Mouse (Mus musculus) embryonic stem cell, embryonic (primary cell): ENCODE measurements around the gene Arhgef6.

Source experiments
- CTCF ChIA-PET, 4 experiments: fragments of 300-600 bp in 2 of 4; fragments of 350-600 bp in 2 of 4; sonication (Branson Sonifier 250); formaldehyde crosslinking; loops; one replicate each; lab custom pipeline; 2022; ENCODE audit warnings: inconsistent platforms in 2 of 4; lab: Charles Lee
- POLR2A ChIA-PET, 4 experiments: fragments of 300-600 bp in 2 of 4; fragments of 350-600 bp in 2 of 4; sonication (Branson Sonifier 250); formaldehyde crosslinking; loops; one replicate each; lab custom pipeline; 2022; ENCODE audit warnings: antibody characterized with exemption in 4 of 4, inconsistent platforms in 1 of 4; lab: Charles Lee

Arhgef6 gene

DNA sequence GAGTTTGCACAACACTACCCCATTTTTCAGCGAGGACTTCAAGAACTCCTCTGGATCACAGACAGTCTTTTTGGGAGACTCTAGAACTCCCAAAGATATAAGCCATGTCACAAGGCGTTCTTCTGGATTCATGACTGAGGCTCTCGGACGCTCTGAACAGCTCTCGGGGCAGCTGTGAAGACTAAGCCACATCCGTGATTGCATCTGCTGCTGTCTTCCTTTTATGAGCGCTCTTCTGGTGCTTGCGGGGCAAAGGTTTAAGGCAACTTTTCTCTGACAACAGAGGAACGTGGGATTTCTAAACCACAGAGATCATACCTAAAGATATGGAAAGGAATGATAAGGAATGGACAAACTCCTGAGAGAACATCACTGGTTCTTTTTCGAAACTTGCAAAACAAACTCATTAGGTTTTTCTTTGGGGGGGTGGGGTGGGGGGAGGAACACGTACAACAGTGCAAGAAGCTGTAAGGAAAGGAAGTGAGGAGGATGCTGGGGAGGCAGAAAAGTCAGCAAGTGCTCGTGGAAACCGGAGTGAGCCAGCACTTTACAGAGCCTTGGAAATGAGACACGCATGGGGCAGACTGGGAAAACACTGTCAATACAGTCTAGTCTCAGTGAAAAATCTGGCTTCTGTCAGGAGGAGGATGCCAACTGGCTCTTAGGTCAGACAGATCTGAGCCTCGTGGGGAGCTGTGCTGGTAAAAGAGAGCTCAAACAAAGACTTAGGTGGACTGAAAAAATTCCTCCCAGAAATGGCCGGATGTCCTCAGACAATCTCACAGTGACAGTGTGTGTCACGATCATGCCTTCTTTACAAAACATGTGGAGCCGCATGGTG lies at the start of gene Arhgef6:
TSS of gene Arhgef6 (minus strand) at position 359 of the 841 bp plus-strand sequence.
- ChIA-PET CTCF (no interaction called here), POLR2A (interaction anchor here in 1 of 4 experiments (1.2 kb wide), 1 partner anchor 21 kb away, joined by 3 read pairs; no protein-coding TSS in a partner anchor)

DNA sequence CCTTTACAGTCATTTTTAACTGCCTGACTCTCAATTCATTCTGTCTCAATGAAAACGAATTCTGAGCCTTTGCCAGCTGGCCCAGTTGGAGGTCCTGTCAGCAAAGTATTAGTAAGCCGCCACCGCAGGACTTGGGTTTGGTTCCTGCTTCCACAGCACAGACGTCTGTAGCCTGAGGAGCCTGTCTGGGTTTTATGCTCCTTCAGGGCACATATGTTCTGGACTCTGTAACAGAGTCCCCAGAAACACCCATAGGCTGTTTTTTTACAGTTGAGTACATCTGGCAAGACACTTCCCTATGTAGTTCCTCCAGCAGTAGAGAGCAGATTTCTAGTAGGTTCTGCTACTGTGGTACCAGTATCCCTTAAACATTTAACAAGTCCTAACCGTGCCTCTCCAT lies 42.4 kb upstream of the Arhgef6 start:
- ChIA-PET CTCF (no interaction called here), POLR2A (interaction anchor here in 3 of 4 experiments (1.0 to 9.2 kb wide), 6 partner anchors 9 to 16 kb away, joined by 3 to 63 read pairs (median 9); partner anchors contain the start of gene Rbmx (in 3 of the 3))

DNA sequence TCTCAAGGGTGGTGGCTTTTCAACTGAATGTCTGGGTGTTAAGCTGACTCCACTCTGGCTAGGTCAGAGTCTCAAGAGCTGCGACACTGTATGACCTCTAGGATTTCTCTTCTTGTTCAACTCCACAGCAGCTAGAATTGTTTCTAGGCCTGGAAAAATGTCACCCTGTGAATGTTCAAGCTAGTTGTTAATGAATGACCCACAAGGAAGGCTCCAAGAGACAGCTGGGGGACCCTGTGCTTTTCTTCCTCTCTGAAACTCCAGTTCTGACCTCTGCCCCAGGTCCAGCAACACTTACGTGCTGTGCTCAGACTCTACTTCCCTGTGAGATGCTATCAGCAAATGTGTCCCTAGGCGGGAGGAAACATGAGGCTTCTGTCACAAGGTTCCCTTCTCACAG lies 40.0 kb upstream of the Arhgef6 start:
- CTCF ChIA-PET = interaction anchor here in 1 of 4 experiments (0.7 kb wide), 1 partner anchor 538 kb away, joined by 3 read pairs; no protein-coding TSS in a partner anchor
- POLR2A ChIA-PET = interaction anchor here in 3 of 4 experiments (0.5 to 9.2 kb wide), 7 partner anchors 13 to 726 kb away, joined by 3 to 63 read pairs (median 4); partner anchors contain the start of gene Rbmx (in 3 of the 3)

DNA sequence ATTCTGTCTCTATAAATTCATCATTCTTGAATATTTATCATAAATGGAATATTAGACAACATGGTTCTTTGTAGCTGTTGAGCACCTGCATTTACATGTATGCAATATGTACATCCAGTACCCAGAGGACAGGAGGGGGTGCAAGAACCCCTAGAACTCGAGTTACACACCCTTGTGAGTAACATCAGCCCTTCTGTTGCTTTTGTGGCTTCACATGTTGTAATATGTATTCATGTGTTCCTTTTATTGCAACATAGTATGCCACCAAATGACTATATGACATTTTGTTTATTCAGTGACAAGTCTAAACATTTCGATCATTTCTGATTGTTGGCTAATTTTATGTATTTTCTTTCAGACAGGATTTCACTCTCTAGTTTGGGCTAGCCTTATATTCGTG lies 38.6 kb upstream of the Arhgef6 start:
- POLR2A ChIA-PET = interaction anchor here in 1 of 4 experiments (9.2 kb wide), 1 partner anchor 14 kb away, joined by 63 read pairs; the partner anchor contains the start of gene Rbmx
- CTCF ChIA-PET = no interaction called here

DNA sequence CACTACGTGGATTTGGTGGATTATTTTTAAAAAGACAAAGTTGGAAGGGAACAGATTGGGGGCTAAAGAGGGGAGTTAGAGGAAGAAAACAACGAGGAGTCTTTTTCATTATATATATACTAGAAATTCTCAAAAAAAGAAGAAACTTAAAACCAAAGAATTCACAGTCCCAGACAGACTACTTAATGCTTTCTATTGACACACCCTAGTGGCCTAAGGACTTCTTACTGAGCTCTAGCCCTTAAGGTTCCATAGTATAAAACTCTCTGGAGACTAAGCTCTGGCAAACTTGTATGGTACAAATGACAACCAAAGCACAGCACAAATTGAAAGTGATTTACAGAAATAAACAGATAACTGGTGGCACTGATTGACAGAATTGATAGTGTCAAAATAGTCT lies 35.5 kb upstream of the Arhgef6 start:
- CTCF ChIA-PET = no interaction called here
- POLR2A ChIA-PET = interaction anchor here (0.8 to 1.6 kb wide), 5 partner anchors 9 to 19 kb away, joined by 3 to 5 read pairs (median 3); partner anchors contain the start of gene Rbmx (in 1 of the 4)

DNA sequence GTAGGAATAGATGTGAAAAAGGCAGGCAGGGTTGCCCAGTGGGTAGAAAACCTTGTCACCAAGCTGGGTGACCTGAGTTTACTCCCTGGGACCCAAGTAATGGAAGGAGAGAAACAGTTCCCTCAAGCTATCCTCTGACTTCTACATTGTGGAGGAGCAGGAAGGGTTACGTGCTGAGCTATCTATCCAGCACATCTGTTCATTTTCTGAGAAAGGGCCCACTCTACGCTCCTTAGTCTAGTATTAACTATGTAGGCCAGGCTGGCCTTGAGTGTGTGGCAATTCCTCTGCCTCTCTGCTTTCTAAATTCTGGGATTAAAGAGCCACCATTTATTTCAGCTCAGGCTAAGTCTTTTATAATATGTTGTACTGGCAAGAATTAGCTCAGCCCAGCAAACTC lies 35.0 kb upstream of the Arhgef6 start:
- POLR2A ChIA-PET = interaction anchor here (0.8 to 3.1 kb wide), 8 partner anchors 8 to 19 kb away, joined by 3 to 11 read pairs (median 3); partner anchors contain the start of gene Rbmx (in 3 of the 4)
- CTCF ChIA-PET = no interaction called here

DNA sequence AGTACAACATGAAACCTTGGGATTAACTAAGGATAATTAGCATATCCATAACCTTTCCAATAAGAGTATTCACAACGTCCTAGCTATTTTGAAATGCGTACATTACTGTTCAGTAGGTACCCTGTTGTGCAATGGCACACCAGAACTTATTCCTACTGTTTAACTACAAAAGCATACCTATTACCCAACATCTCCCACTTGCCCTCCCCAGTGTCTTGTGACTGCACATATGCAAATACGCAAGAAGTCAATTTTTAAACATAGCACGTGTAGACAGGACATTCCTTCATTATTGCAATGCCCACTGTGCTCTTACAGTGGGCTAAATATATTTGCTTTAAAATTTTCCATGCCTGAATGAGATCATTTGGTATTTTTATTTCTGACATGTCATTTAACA lies 34.4 kb upstream of the Arhgef6 start:
- ChIA-PET POLR2A (interaction anchor here in 2 of 4 experiments (0.9 to 3.1 kb wide), 5 partner anchors 9 to 20 kb away, joined by 3 to 11 read pairs (median 3); partner anchors contain the start of gene Rbmx (in 2 of the 2)), CTCF (no interaction called here)

DNA sequence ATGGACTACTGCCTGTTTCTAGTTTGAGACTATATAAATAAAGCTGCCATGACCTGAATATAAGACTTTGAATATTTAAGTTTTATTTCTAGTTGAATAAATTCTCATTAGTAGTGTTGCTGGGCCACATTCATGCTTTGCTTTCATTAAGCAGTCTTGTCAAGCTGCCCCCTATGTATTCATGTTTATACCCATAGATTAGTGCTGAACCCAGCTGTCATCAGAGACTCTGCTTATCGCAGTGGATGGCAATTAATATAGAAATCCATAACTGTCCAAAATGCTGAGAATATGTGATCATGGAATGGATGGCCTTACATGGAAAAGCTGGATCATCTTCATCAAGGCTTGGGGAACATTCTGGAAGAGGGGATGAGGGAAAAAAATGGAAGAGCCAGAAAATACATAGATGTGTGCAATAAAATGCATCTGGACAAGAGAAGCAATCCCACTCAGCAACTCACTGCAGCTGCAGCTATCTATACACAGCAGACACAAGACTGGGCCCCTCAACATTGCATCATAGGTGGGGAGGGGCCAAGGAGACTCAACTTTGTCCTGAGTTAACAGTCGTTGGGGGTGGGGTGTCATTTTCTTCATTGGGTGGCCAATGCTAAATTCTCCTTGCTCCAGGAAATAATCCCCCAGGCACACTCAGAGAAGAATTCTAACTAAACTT lies 26.5 kb upstream of the Arhgef6 start:
- ChIA-PET POLR2A (interaction anchor here in 2 of 4 experiments (0.8 to 1.2 kb wide), 3 partner anchors 9 to 28 kb away, joined by 3 read pairs; partner anchors contain the start of gene Rbmx (in 1 of the 2)), CTCF (interaction anchor here in 1 of 4 experiments (0.5 kb wide), 1 partner anchor 9 kb away, joined by 4 read pairs; no protein-coding TSS in a partner anchor)

DNA sequence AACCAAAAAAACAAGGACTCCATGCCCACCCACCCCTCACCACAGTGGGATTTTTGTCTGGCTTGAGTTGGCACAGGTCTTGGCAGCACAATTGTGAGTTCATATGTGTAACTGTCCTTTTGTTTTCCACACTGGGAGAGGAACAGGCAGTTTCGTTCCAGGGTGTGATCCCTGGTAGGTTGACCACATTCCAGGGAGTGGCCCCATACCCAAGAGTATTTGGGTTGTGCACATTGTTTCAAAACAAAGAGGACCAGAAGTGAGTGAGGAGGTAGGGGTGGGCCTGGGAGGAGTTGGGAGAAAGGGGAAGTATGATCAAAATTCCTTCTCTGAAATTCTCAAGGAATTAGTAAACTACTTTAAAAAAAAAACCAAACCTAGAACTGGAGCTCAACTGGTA lies 20.8 kb upstream of the Arhgef6 start:
- ChIA-PET CTCF (interaction anchor here in 1 of 4 experiments (0.6 kb wide), 1 partner anchor 25 kb away, joined by 4 read pairs; no protein-coding TSS in a partner anchor), POLR2A (interaction anchor here in 3 of 4 experiments (0.9 to 6.1 kb wide), 6 partner anchors 20 to 33 kb away, joined by 3 to 26 read pairs (median 4); partner anchors contain the start of gene Rbmx (in 1 of the 3))

DNA sequence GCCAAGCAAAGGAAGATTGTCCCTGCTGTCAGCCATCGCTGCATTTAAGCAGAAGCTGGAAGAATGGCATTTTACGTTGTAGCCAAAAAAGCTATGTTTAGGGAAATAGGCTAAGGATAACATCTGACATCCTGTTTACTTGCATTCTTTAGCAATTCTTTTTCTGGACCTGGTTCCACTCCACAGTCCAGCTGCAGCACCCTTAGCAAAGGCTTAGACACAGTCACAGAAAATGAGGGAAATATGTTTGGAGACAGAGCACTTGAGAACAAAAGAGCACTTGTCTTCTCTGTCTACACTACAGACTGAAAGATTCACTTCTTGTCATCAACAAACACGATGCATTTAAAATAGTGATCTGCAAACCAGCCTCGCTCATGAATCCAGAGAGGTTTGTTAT lies 691 bp upstream of the Arhgef6 start:
- CTCF ChIA-PET = no interaction called here

DNA sequence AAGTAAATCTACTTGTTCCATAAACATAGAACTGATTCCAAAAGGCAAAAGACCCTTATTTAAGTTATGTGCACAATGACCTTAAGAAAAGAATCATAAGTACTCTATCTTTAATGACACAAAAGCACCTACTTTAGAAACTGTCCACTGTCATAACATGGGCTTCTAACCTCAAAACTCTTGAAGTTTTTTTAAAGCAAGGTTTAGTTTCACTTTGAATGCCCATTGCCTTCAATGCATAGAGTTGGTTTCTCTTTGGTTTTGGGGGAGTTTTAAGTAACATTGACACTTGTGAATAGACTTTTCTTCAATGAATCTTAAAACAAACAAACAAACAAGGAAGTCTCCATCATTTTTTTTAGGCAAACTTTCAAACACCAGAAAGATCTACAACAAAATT lies 947 bp downstream of the Arhgef6 start:
- ChIA-PET CTCF (no interaction called here), POLR2A (no interaction called here)

More for the DNA sequence above, 691 bp upstream of the Arhgef6 start:
- POLR2A ChIA-PET = interaction anchor here in 1 of 4 experiments (1.2 kb wide), 1 partner anchor 21 kb away, joined by 3 read pairs; no protein-coding TSS in a partner anchor

DNA sequence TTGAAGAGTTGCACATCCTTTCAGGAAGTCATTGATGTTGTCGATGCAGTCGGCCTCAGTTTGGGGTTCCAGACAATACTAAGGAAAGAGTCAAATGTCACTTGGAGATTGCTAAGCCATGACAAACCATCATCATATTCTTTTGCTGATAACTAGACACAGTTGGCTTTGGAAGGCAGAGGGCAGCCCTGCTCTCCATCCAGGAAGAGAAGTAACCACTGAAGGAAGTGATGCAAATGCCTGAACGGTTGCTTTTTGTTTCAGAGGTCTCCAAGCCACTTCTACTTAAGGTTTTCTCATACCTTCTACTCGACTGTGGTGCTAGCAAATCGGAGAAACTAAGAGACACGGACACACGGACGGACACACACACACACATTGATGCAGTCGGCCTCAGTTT lies 1.6 kb downstream of the Arhgef6 start:
- CTCF ChIA-PET = no interaction called here
- POLR2A ChIA-PET = no interaction called here

DNA sequence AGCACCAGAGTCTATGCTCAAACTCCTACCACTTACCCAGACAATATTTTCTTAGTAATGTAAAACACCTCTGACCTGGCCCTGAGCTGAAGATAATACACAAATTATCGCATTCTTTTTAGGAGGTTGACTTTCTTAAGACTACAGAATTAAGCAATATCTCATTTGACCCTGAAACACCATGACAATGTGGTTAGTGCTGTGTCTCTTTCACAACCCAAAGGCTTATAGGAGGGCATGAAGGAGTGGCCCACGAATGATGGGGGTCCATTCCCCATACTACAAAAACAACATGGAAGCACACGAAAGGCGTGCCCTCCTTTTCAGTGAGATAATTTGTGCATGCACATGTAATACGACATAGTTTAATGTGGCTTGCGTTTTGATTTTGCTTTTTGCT lies 3.2 kb downstream of the Arhgef6 start:
- ChIA-PET POLR2A (no interaction called here), CTCF (interaction anchor here in 1 of 4 experiments (1.0 kb wide), 1 partner anchor 99 kb away, joined by 3 read pairs; no protein-coding TSS in a partner anchor)

DNA sequence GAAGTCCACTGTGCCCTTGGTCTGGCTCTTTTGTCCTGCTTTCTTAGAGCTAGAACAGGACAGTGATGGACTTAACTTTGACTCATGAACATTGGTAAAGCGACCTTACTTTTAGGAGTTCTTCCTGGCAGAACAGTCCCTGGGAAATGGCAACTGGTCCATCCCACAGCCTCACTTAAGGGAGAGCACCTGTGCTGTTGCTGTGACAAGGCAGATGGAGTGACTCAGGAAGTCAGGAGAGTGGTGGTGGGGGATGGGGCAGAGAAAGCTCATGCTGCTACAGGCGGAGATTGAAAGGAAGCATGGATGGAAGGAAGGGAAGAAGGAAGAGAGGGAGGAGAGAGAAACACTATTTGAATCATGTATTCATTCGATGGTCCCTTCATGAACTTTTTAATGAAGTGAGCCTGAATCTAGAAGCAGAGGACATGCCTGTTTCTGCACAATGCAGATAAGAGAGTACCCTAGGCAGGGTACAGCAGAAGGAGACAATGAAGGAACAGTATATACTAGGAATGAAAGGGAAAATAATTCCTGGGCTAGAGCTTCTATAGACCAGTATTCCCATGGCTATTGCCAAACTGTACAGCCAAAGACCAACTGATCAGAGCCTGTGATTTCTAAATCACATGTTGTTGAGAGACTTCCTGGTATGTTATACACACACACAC lies 10.7 kb downstream of the Arhgef6 start:
- ChIA-PET POLR2A (interaction anchor here in 1 of 4 experiments (0.6 kb wide), 1 partner anchor 55 kb away, joined by 3 read pairs; no protein-coding TSS in a partner anchor), CTCF (no interaction called here)

DNA sequence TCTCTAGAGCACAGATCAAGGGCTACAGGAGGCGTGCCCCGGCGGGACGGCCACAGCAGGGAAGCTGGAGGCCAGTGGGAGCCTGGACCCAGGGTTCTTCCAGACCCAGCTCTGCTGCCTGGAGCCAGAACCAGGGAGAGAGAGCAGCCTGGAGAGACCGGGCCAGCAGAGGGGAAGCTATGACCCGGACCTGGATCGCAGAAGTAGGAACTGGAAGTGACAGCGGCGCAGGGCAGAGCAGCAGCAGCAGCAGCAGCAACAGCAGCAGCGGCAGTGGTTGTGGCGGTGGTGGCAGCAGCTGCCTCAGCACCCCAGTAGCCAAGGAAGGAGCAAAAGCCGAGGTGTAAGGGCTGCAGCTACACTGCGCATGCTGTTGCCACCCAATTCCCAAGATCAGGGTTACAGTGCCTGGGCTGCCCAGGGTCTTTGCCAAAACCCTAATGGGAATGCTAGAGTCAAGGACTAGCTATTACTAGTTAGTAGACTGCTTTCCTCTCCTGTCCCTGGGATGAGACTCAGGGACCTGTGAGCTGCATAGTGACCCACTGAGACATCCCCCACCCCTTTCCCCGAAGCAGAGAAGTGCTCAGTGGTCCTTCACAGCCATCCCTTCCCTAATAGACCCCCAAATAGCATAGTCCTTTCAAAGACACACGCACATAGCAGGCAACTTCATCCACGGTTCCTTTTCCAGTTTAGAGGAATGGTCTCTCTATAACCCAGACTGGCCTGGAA lies 11.9 kb downstream of the Arhgef6 start:
- ChIA-PET CTCF (no interaction called here), POLR2A (interaction anchor here in 2 of 4 experiments (0.5 to 1.5 kb wide), 4 partner anchors 58 to 1115 kb away, joined by 3 to 4 read pairs (median 4); partner anchors contain the start of gene Rbmx (in 2 of the 2))

DNA sequence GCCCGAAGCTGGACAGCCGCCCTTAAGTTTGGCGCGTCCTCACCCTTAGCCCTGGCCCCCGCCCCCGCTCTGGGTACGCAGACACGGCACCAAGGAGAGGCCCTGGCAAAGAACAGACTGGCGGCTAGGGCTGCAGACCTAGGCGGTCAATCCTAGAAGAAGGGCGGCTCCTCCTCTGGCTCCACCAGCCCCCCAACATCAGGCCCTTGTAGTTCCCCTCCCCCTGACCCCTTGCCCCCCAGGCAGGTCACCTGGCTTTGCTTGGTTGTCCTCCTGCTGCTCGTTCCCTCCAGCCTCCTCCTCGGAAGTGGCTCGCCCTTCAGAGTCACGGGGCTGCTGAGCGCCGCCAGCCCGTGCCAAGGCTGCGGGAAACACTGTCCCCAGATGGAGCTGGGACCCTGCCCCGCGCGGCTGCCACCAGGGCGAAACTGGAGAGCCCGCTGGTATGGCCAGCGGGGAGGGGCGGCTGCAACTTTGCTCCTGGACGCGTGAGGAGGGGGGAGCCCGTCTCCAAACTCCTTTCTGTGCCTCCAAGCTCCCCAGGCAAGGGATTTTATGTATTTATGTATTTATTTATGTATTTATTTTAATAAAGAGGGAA lies 12.6 kb downstream of the Arhgef6 start:
- CTCF ChIA-PET = no interaction called here
- POLR2A ChIA-PET = interaction anchor here in 2 of 4 experiments (1.4 to 1.5 kb wide), 2 partner anchors 67 kb away, joined by 3 to 4 read pairs; partner anchors contain the start of gene Rbmx (in 2 of the 2)

DNA sequence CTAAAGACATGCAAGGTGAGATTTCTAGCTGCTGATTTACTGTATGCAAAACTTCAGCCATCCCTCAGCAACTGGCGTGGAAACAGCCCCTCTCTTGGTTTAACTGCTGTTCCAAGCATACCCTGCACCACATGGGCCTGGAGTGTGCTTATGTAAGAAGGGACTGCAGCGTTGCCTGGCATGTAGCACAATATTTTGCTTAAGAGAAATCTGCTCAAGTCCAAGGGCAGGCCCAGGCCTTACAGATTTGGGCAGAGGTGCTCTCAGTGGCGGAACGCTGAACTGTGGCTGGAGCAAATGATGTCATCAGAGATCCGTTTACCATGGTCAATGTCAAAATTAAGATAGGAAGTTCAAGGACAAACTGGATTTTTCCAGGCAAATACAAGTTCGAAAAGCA lies 13.6 kb downstream of the Arhgef6 start:
- CTCF ChIA-PET = no interaction called here
- POLR2A ChIA-PET = interaction anchor here in 1 of 4 experiments (1.5 kb wide), 1 partner anchor 68 kb away, joined by 3 read pairs; the partner anchor contains the start of gene Rbmx
